Mouse (Mus musculus) bone marrow macrophage, adult 2 months (primary cell): ENCODE results near the gene Il1a.

ENCODE experiments used
- CTCF ChIP-seq: IDR thresholded peaks from 2 replicates; pipeline ENCODE4 v1.5.1; 2012; ENCODE audit warnings: low read depth, mild to moderate bottlenecking, low read length, moderate library complexity
- POLR2A ChIP-seq: IDR thresholded peaks from 2 replicates; pipeline ENCODE4 v1.6.1; 2012; ENCODE audit warnings: mild to moderate bottlenecking, low read depth, low read length, borderline replicate concordance

GRCm38 (mm10) chr2:129258056-129258455 is 51.7 kb downstream of the Il1a start:
- TF ChIP-seq CTCF (no peak), POLR2A (no peak)
